Mouse (Mus musculus) cerebellum, postnatal 14 days (tissue): ENCODE results near the gene Zmynd15.
"Not testable (repeated sequence)": the region's sequence is repeated elsewhere in the genome, so short reads cannot be mapped to it uniquely, and the experiment has no call there.

Source experiments
- DNase-seq, 2 experiments: peaks; one replicate each; pipeline ENCODE4 v3.0.0; 2021; ENCODE audit warnings: mixed read lengths in 2 of 2

Gene Zmynd15

DNA sequence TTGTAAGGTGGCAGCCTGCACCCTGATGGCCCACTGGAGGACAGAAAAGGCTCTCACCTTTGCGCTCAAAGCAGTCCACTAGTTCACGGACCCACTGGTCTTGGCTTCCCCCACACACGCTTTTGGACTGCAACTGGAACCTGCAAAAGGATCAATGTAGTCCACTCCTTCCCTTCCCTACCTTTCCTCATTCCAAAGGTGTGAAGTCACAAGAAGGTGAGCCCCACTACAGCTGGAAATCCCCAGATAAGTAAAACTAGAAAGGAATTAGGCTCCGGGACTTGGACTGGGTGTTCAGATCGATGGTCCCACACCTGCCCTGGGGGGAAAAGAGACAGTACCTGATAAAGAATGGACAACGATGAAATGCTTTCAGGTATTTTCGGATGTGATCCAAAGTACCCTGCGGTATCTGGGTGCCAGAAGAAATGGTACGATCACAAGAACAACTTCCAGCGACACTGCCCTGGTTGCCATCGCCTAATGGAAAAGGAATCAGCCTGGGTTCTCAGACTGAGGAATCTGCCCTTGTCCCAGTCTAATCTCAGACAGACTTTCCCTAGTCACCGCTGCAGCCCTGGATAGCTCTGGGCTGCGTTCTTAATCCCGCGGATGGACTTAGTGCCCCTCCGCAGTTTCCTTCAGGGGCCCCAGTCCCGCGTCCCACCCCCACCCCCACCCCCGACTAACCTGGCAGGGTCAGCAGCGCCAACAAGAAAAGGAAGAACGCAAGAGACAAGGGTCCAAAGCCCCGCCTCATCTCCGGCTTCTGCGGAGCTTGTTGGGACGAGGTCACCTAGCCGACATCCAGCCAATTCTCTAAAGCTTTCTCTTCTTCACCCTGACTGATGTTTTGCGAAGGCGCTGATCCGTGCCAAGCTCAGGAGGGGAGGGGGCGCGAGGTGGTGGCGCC, at the start of gene Zmynd15:
Zmynd15 (plus strand) TSS at position 746 of the 913 bp plus-strand sequence.
- DNase-seq, result no peak

DNA sequence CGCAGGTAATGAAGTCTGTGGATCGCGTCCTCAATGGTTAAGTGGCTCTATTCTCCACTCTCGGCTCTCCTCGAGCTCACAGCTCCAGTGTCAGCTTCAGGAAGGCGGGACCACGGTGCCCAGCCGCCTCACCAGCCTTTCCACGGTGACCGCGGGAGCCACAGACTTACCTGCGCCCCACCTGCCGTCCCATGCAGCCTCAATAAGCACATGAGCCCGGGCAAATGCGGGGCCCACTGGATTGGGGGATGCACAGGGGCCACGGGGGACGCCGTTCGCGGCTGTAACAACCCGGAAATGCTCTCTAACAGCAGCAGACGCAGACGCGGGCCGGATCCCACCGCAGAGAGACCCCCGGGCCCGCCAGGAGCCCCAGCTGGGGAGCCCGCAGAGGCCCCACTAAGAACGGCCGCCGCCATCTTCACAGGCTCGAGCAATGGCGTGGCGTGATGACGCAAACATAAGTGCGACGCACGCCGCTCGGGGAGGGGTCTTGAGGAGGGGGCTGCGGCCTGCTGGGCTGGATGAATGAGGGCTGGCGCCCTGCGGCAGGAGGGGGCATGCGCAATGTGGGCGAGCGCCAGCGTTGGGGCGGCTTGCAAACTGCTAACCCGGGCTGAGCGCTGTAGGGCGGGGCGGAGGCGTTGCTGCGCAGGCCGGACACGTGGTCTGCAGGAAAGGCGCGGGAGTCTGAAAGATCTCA, 49.5 kb upstream of the Zmynd15 start, which contains the start of gene Pelp1:
Pelp1 (minus strand) TSS at position 438 of the 703 bp plus-strand sequence.
- DNase-seq, result peak; percentile 90 to 93

GRCm38 (mm10) chr11:70410297-70410643, 49.0 kb upstream of the Zmynd15 start:
- no peak for DNase-seq

- no peak for DNase-seq
Observed at GRCm38 (mm10) chr11:70412591-70412990, 46.6 kb upstream of the Zmynd15 start.

DNA sequence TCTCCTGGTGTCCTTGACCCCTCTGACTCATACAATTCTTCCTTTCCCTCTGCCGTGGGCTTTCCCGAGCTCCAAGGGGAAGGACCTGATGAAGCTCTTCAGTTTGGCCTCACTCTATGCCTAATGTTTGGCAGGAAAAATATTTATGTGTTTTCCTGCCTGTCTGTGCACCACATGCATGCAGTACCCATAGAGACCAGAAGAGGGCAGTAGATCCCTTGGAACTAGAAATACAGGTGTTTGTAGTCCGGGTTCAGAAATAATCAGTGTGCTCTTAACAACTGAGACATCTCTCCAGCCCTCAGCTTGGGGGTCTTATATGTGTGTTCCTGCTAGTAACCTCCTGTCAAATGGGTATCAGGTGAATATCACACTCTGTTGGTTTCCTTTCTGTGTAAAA, 45.3 kb upstream of the Zmynd15 start:
- DNase-seq, result peak; percentile 86 to 93

GRCm38 (mm10) chr11:70418199-70418598, 41.0 kb upstream of the Zmynd15 start:
- no peak for DNase-seq

- no peak for DNase-seq
Observed at GRCm38 (mm10) chr11:70419486-70419885, 39.7 kb upstream of the Zmynd15 start.

GRCm38 (mm10) chr11:70426598-70426997, 32.6 kb upstream of the Zmynd15 start:
- not testable (repeated sequence) for DNase-seq

DNA sequence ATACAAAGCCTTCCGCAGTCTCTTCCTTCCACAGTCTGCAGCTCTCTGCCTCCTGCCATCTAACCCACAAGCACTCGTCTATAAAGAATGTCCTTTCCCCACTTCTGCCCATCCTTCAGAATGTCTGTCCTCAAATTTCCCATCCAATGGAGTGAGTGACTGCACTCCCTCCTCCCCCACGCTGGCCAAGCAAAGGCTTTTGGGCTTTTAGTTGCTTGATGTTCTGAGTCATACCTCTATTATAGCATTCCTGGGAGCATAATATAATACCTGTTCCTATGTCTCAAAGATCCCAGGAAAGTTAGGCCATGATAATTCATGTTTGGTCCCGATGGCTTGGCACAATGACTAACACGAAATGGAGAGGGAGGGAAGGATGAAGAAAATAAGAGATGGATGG, 27.7 kb upstream of the Zmynd15 start:
- peak in 1 of 2 experiments; percentile 38 for DNase-seq

DNA sequence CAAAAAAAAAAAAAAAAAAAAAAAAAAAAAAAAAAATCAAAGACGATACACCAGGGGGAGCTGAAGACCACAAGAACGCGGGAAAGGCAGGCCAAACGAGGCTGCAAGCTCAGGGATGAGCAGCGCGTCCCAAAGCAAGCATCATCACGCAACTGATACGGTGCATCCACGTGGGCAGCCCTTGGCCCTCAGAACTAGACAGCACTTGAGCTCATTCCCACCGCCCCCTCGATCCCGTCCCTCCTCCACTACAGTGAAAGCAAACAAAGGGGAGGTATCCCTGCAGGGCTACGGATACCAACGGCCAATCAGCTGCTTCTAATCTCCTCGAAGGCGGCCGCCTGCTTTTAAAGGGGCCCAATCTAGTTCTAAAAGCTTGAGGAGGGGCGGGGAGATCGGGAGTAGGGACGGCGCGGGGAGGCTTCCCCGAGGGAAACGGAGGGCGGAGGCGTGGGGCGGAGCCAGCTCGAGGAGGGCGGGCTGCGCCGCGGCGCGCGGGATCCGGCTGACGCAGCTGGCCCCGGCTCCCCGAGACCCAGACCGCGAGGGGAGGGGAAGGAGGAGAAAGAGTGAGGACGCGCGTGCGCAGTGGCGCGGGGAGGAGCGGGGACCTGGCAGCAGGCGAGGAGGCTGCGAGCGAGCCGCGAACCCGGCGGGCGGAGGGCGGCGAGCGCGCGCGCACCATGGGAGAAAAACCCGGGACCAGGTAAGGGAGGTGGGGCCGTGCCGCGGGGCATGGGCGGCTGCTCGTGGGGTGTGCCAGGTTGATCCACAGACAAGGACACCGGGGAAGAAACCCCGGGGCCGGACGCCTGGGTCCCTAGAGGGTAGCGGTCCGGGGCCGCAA, 27.0 kb upstream of the Zmynd15 start, which contains the start of gene Arrb2:
Arrb2 (plus strand) TSS at position 588 of the 847 bp plus-strand sequence.
- DNase-seq, result peak; percentile 99

- DNase-seq, result no peak
Observed at GRCm38 (mm10) chr11:70432895-70433568, 26.2 kb upstream of the Zmynd15 start.

- peak in 1 of 2 experiments; percentile 25 for DNase-seq
Observed at GRCm38 (mm10) chr11:70433569-70433943, 25.7 kb upstream of the Zmynd15 start.

DNA sequence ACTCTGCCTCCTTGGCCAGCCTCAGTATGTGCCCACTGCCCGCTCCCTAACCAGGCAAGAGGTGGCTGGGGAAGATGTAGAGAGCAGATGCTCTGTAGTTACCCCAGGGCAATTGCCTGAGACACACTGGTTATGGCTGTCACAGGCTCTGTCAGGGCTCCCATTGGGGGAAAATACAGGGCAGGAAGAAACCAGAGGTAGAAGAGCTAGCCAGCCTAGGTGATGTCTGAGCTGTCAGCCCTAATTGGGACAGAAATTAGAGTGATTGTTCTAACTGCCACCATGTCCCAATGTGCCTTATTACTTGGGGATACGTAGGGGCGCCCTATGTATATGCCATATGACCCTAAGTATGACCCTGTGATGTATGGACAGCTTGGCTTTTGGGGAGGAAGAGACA, 25.3 kb upstream of the Zmynd15 start:
- DNase-seq, result no peak

GRCm38 (mm10) chr11:70435476-70435875, 23.8 kb upstream of the Zmynd15 start:
- DNase-seq, result no peak

- no peak for DNase-seq
Observed at GRCm38 (mm10) chr11:70437426-70437825, 21.8 kb upstream of the Zmynd15 start.

DNA sequence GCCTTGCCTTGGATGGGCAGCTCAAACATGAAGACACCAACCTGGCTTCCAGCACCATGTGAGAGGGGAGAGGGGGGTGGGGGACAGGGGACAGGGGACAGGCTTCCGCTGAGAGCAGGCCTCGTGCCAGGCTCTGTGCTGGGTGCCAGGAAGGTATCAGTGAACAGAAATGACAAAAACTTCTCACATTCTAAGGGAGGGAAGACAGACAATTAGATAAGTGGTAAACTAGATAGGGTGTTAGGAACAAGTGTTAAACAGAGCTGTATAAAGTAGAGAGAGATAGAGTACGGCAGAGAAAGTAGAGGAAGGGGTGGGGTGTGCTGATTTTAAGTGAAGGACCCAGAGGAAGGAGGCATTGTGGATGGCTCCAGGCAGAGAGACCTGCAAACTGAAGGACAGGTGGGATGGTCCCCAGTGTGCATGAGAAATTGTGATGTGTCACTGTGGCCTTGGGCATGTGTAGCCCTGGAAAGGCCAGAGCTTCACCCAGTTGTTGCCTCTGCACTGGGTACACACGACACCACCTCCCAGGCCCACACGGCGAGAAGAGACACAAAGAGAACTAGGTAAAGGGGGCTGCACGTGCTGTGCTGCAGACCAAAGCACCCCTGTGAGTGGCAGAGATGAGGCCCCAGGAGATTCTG, 20.4 kb upstream of the Zmynd15 start:
- DNase-seq, result no peak

DNA sequence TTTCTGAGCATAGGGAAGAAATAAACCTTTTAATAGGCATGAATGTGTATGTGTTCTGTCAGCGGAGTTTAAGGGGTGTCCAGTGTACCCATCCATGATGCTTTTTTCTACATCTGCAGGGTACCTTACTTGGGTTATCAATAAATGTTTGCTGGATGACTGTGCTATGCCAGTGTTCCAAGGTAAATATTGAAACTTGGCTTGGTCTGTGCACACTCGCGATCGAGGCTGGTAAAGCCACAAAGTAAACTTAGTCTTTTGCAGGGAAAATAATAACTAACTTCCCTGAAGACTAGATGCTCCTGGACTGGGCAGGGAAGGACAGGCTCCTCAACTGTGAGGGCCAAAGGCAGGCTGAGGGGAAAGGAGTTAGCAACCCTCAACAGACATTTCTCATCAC, 18.6 kb upstream of the Zmynd15 start:
- DNase-seq, result no peak

DNA sequence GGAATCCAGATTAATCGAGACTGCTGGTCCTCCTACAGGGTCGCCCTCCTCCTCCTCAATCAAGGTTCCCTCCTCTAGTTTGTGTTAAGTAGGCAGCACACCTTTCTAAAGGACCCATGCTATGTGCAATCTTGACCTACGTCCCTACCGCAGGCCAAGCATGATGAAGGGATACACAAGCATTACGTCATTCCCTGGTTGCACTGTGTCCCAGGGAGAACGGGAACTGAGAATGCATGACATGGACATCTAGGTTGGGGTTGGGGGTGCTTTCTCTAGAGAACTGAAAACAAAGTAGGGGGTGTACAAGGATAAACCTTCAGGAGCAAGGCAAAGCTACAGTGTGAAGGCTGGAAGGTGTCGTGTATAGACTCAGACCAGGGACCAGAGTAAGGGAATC, 17.4 kb upstream of the Zmynd15 start:
- no peak for DNase-seq

- no peak for DNase-seq
Observed at GRCm38 (mm10) chr11:70443964-70444363, 15.3 kb upstream of the Zmynd15 start.

DNA sequence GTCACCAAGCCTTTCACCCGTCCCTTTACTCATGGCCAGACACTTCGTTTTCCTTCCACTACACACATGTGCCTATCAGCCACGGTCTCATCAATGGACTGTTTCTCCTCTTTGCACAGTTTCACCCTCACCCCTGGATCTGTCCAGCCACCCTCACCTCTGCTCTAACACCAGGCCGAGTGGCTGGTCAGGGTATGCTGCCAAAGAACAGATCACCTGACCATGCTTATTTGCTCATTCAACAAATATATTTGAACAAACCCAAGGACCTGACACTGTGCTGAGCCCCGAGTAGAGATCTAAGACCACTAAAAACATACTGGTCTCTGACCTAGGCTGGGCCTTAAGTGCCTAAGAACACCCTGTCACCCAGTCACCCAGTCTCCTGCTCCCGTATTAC, 14.6 kb upstream of the Zmynd15 start:
- DNase-seq, result no peak

- DNase-seq, result no peak
Observed at GRCm38 (mm10) chr11:70446756-70447155, 12.5 kb upstream of the Zmynd15 start.

GRCm38 (mm10) chr11:70447373-70447772, 11.9 kb upstream of the Zmynd15 start:
- DNase-seq, result no peak
